Mouse (Mus musculus): Measurements from ENCODE around the gene Fscn3.

DNA sequence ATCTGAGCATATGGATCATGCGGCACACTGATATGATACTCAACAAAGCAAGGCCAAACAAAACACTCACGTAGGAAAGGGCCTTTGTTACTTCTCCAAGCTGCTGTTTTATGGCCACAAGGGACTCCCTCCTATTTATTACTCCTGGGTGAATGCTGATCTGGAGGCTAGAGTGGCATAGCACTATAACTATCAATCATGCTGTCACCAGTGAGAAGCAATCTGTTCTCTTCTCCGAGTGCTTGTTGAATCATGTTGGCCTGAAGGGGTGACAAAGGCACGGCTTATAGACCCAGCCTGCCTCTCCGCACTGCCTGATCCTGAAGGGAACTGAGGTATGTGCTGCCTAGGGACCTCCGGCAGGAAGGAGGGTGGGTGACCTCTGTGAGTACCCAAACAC lies 37.0 kb downstream of the Fscn3 start:
- TF ChIP-seq CTCF (IDR thresholded peaks at IDR 0.05; ENCODE audit: low read depth) (no peak), EP300 (optimal IDR thresholded peaks at IDR 0.05) (no peak)

Data from stomach, postnatal 0 days (tissue).